Mouse (Mus musculus): ENCODE data around the gene Slc35g1. TPM values are rescaled to one million over a fixed set of nuclear protein-coding genes. Genes with fewer than 3 reads are reported as not detected.

The Slc35g1 gene
- total RNA-seq, 1 experiment from 2014 or later, result 14.4 TPM

GRCm38 (mm10) chr19:38445758-38446157 is 50.0 kb downstream of the Slc35g1 start:
- no peak for ATAC-seq (replicated peaks; ENCODE audit: low read depth, poor library complexity, severe bottlenecking)

Other genes with a start within 250 kb of the Slc35g1 start
- 45.1 and 46.3 TPM in 2 replicates for gene Fra10ac1, start 171.8 kb upstream of the Slc35g1 start, total RNA-seq (2017)
- gene Lgi1, start 131.4 kb upstream of the Slc35g1 start, total RNA-seq (2017), result not detected in 2 replicates
- not detected in 2 replicates for gene Plce1, start 85.1 kb downstream of the Slc35g1 start, total RNA-seq (2017)